ENCODE assay signal across 9 mouse cellular contexts in the genomic region with DNA sequence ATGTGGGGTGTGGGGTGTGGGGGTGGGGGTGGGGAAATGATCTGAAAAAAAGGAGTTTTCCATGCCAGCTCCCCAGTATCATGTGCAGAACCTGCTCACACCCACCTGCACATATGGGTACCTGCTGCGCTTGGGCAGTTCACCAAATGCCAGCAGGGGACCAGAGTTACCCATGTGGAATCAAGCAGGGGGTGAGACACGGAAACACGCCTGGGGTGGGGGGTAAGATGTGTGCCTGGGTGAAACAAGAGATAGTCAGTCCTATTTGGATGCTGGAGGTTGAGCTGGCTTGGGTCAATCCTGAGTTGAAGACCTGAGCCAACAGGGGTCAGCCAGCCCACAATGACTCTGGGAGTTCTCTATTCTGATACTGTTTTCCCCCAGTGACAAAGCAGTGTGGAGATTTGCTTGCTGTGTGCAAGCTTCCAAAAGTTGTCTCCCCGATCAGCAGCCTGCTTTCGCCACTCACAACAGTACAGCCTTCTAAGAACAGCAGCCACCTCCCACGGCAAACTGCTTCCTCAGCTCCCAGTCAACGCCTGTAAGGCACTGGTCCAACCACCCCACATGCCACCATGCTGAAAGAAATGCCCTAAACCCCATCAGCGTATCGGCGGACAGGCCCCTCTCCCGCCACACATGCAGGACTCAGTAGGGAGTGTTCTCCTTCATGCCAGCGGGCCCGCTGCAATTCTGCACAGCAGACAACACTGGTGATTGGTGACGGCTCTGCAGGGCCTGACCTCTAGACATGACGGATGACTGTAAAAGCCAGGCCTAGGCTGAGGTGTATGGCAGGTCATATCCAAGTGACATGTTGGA. TPM values are rescaled to one million over a fixed set of nuclear protein-coding genes. Genes with fewer than 3 reads are reported as not detected.
DNase-seq lines count a peak whose midpoint lies in the region; ATAC-seq lines count a peak whose summit lies in the region.
"Had no signal": no experiment of that assay in that cellular context is flagged by ENCODE, and none has a peak within 500 bp of the region (broad histone marks: within the 10 kb centered on the region; RNA-seq: fewer than 3 reads in every experiment).

No protein-coding gene starts in this region.

- H3K4me2 ChIP-seq in heart, embryonic 11.5 days, result no peak overlapping the region; the same call in 1 of the 2 replicates

- no peak overlapping the region for H3K4me3 ChIP-seq in heart, embryonic 11.5 days (ENCODE audit: low read depth, low read length)
- no peak overlapping the region for H3K4me3 ChIP-seq in limb, embryonic 10.5 days

- peak overlapping the region; percentile 59 for H3K27ac ChIP-seq in heart, embryonic 11.5 days (ENCODE audit: low read depth, low read length)
- 0 out of 2 replicates have a peak overlapping the region, but pooled peaks have one; percentile 27 for H3K27ac ChIP-seq in limb, embryonic 10.5 days
- H3K27ac ChIP-seq: liver, embryonic 14.5 days had no signal

- WGBS in heart, embryonic 11.5 days (ENCODE audit: insufficient replicate concordance), result 56% methylated on average over 15 of the region's 15 CpGs
- 53% methylated on average over 15 of the region's 15 CpGs for WGBS in limb, embryonic 10.5 days

- no peak for ATAC-seq in heart, embryonic 11.5 days (replicated peaks; ENCODE audit: insufficient number of reproducible peaks, low FRiP score, low TSS enrichment)

- no peaks in the 10 kb centered on the region for H3K9me3 ChIP-seq in heart, embryonic 11.5 days (replicated peaks; ENCODE audit: control insufficient read depth, low read length)
- no peaks in the 10 kb centered on the region for H3K9me3 ChIP-seq in limb, embryonic 10.5 days (replicated peaks)

- no peaks in the 10 kb centered on the region for H3K27me3 ChIP-seq in heart, embryonic 11.5 days (ENCODE audit: control insufficient read depth, insufficient read depth, low read length)
- no peaks in the 10 kb centered on the region for H3K27me3 ChIP-seq in limb, embryonic 10.5 days (ENCODE audit: low read depth, poor library complexity, severe bottlenecking)

- H3K36me3 ChIP-seq in heart, embryonic 11.5 days (ENCODE audit: control insufficient read depth, insufficient read depth, low read length), result no peaks in the 10 kb centered on the region
- H3K36me3 ChIP-seq in limb, embryonic 10.5 days, result no peaks in the 10 kb centered on the region

- DNase-seq in heart, postnatal 25 days (ENCODE audit: low spot score), result no peak
- DNase-seq in A20 (ENCODE audit: low read depth, low spot score), result peak; percentile 71
- peak; percentile 50 to 51 for DNase-seq in cerebellum, postnatal 36 days
- DNase-seq in limb, embryonic 10.5 days (ENCODE audit: low spot score), result no peak
- no peak for DNase-seq in lung, postnatal 4 days
- no peak for DNase-seq in kidney, postnatal 4 days
- no peak for DNase-seq in heart, postnatal 4 days

- H3K9ac ChIP-seq in heart, embryonic 11.5 days (ENCODE audit: low read depth, low read length), result peak overlapping the region; percentile 34
- H3K9ac ChIP-seq: liver, embryonic 14.5 days had no signal

- intact Hi-C loops in heart, postnatal 25 days (cut with DNase I), result no loop called here

- H3K4me1 ChIP-seq in heart, embryonic 11.5 days (ENCODE audit: control insufficient read depth, insufficient read depth, low read length), result peaks cover 60% of the 10 kb centered on the region
- H3K4me1 ChIP-seq in limb, embryonic 10.5 days, result peaks cover 78% of the 10 kb centered on the region

RNA-seq across cellular contexts. Expression of a gene that starts 41.0 kb away (rescaled TPM):
- polyA plus RNA-seq in heart, embryonic 11.5 days (2014; fragmentation: Nextera tagmentation; extraction: Ambion mirVana), result 11.0 and 13.7 TPM in 2 replicates
- total RNA-seq in heart, postnatal 25 days (2021), result 10 to 100 TPM; 61.6 to 70.0 TPM
- 5.9 and 6.0 TPM in 2 replicates for polyA plus RNA-seq in limb, embryonic 10.5 days (2016; fragmentation: Nextera tagmentation; extraction: Ambion mirVana)
- total RNA-seq in heart, postnatal 4 days (2021), result 10 to 100 TPM; 54.7 to 61.4 TPM

Comparison
In these comparisons a context has a peak if more than half of its experiments do, and no peak if none do; other contexts are left out.
1. DNase-seq: peak in A20 (single experiment) and cerebellum, postnatal 36 days (2 of 2); none in heart, postnatal 25 days (single experiment), limb, embryonic 10.5 days (single experiment), lung, postnatal 4 days (0 of 2), kidney, postnatal 4 days (0 of 2) and heart, postnatal 4 days (single experiment).